Mouse (Mus musculus): ENCODE results near the gene Gm13088. TPM values are rescaled to one million over a fixed set of nuclear protein-coding genes. Genes with fewer than 3 reads are reported as not detected.
"Not testable (repeated sequence)": the region's sequence is repeated elsewhere in the genome, so short reads cannot be mapped to it uniquely, and the experiment has no call there.

The Gm13088 gene
- total RNA-seq (2014; fragmentation: Nextera tagmentation) (not detected in 2 replicates), total RNA-seq (2017) (0.16 TPM in 1 of 2 replicates, not detected in the other), polyA plus RNA-seq (2012) (not detected in 2 replicates)

DNA sequence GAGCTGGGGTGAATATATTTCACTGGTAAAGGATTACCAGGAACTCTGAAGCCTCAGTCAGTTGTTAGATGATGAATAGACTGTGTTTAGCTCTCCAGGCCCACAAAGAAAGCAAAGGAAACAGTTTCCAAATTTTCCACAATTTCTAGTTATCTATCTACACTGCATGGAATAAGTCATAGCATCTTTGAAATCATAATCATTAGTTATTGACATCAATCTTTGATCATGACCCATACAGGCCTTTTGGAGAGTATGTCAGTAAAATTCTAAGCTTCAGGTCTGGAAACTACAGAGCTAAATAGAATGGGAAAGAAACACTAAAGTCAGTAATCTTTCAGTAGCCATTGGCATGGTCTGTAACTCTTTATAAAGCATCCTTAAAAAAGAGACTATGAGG, at the start of gene Gm13088:
Gm13088 (minus strand) TSS at position 101 of the 400 bp plus-strand sequence.
- not testable (repeated sequence) for DNase-seq (ENCODE audit: low spot score); H3K27me3 ChIP-seq (ENCODE audit: insufficient read depth, low read length); ATAC-seq (ENCODE audit: extremely low read depth, insufficient number of reproducible peaks, low FRiP score, poor library complexity, severe bottlenecking); H3K4me1 ChIP-seq (ENCODE audit: insufficient read depth, low read depth, low read length); H3K4me3 ChIP-seq (ENCODE audit: low read depth, low read length); H3K36me3 ChIP-seq (replicated peaks); H3K9me3 ChIP-seq (replicated peaks)

DNA sequence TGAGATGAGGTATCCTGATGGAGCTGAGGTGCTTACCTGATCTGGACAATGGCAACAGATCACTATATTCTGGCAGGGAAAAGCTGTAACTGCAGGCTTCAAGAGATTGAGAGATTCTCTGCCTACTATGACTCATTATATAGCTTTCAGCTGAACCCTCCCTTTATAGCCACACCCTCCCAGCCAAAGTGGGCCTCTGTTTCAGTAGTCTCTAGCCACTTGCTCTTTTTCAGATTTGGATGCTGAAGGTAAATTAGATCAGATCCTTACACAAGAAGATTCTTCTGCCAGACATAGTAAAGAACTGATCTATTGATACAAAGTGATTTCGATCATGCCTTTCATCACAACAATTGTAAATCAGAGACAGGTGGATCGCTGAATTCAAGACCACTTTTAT, 45.6 kb upstream of the Gm13088 start, which contains the start of gene Gm13089:
Gm13089 (minus strand) TSS at position 101 of the 400 bp plus-strand sequence.
- Histone ChIP-seq H3K4me3 (ENCODE audit: low read depth, low read length) (no peak within 1 kb of the TSS), H3K36me3 (replicated peaks) (no peaks in the 10 kb centered on the region), H3K4me1 (ENCODE audit: insufficient read depth, low read depth, low read length) (no peaks in the 10 kb centered on the region), H3K27me3 (ENCODE audit: insufficient read depth, low read length) (no peaks in the 10 kb centered on the region), H3K9me3 (replicated peaks) (peaks cover 6% of the 10 kb centered on the region)
- DNase-seq (ENCODE audit: low spot score) (no peak), ATAC-seq (ENCODE audit: extremely low read depth, insufficient number of reproducible peaks, low FRiP score, poor library complexity, severe bottlenecking) (no peak)
- no peak for TF ChIP-seq POLR2AphosphoS5 (IDR thresholded peaks at IDR 0.05; ENCODE audit: insufficient replicate concordance, low read depth, low read length)
- TF ChIP-seq GATA2 (IDR thresholded peaks at IDR 0.05; ENCODE audit: borderline replicate concordance, low read depth, low read length) = no peak
- TF ChIP-seq GATA1 (IDR thresholded peaks at IDR 0.05; ENCODE audit: borderline replicate concordance, low read length) = no peak
- no peak for TF ChIP-seq CTCF (IDR thresholded peaks at IDR 0.05; ENCODE audit: low read depth, low read length)

DNA sequence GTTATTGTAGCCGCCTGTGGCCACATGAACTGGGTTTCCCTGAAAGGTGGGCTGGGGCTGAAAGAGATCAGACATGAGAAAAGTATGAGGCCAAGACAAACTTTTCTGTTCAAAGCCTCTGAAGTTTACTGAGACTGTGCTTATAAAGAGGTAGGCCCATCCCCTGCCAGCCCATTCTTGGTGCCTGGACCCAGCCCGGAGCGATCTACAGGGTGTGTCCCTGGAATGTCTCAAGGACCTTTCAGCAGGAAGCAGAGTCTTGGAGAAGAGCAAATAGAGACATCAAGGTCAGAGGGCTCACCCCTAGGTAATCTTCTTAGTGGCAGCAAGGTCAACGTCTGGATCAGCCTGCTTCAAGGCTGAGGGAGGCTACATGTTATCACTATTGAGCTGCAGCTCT, 38.9 kb downstream of the Gm13088 start:
- H3K9me3 ChIP-seq (replicated peaks); DNase-seq (ENCODE audit: low spot score); H3K4me3 ChIP-seq (ENCODE audit: low read depth, low read length); ATAC-seq (ENCODE audit: extremely low read depth, insufficient number of reproducible peaks, low FRiP score, poor library complexity, severe bottlenecking); H3K4me1 ChIP-seq (ENCODE audit: insufficient read depth, low read depth, low read length); H3K27me3 ChIP-seq (ENCODE audit: insufficient read depth, low read length); H3K36me3 ChIP-seq (replicated peaks): not testable (repeated sequence)

DNA sequence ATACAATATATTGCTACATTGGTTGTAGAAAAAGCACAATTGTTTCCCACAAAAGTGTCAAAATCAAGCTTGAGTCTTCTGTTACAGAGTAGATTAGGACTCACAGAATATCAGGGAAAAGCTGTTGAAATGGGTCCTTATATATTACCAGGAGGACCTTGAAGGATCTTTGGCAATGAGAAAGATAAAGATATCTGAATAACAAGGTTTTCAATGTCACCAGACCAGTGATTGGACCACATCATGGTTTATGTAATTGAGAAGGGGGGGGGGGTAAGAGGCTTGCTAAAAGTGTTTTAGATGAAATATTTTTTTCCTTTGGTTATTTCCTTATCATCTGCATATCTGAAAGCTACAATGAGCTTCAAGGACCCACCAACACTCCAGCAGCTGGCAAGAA, 42.3 kb downstream of the Gm13088 start, which contains the start of gene Gm13083:
Gm13083 (plus strand) TSS at position 301 of the 400 bp plus-strand sequence.
- H3K27me3 ChIP-seq (ENCODE audit: insufficient read depth, low read length); H3K4me3 ChIP-seq (ENCODE audit: low read depth, low read length); H3K9me3 ChIP-seq (replicated peaks); ATAC-seq (ENCODE audit: extremely low read depth, insufficient number of reproducible peaks, low FRiP score, poor library complexity, severe bottlenecking); H3K36me3 ChIP-seq (replicated peaks); DNase-seq (ENCODE audit: low spot score); H3K4me1 ChIP-seq (ENCODE audit: insufficient read depth, low read depth, low read length): not testable (repeated sequence)

DNA sequence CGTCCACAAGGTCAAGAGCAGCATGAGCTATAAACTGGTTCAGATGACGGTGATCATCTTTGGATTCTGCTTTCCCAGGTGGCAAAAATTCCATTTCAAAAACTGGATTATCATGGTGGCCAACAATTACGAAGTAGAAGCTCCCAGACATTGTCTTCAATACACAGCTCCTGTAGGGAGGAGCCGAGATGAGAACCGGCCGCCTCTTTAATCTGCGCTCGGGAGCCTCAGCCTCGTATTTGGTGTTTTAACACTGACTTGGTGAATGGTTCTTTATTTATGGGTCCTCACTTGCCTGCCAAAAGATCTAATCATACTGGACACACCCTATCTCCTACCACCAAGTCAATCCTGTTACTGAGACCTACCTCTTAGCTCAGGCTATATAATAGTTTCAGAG, 45.1 kb downstream of the Gm13088 start:
- H3K4me3 ChIP-seq (ENCODE audit: low read depth, low read length); H3K27me3 ChIP-seq (ENCODE audit: insufficient read depth, low read length); H3K4me1 ChIP-seq (ENCODE audit: insufficient read depth, low read depth, low read length); H3K9me3 ChIP-seq (replicated peaks); DNase-seq (ENCODE audit: low spot score); ATAC-seq (ENCODE audit: extremely low read depth, insufficient number of reproducible peaks, low FRiP score, poor library complexity, severe bottlenecking); H3K36me3 ChIP-seq (replicated peaks): not testable (repeated sequence)

Other genes with a start within 250 kb of the Gm13088 start
- 24.6 and 28.7 TPM in 2 replicates for gene Pramef8, start 244.8 kb downstream of the Gm13088 start, total RNA-seq (2014; fragmentation: Nextera tagmentation)
- 32.2 and 37.9 TPM in 2 replicates for gene Pramef8, start 244.8 kb downstream of the Gm13088 start, total RNA-seq (2017)
- gene Pramef8, start 244.8 kb downstream of the Gm13088 start, polyA plus RNA-seq (2012) = 0.88 and 1.2 TPM in 2 replicates
- gene Oog4, start 206.9 kb downstream of the Gm13088 start, total RNA-seq (2014; fragmentation: Nextera tagmentation) = not detected in 2 replicates
- 0.05 TPM in 1 of 2 replicates, not detected in the other for gene Oog4, start 206.9 kb downstream of the Gm13088 start, total RNA-seq (2017)
- not detected in 2 replicates for gene Oog4, start 206.9 kb downstream of the Gm13088 start, polyA plus RNA-seq (2012)
- not detected in 2 replicates for gene Gm13043, start 145.9 kb downstream of the Gm13088 start, total RNA-seq (2014; fragmentation: Nextera tagmentation)
- gene Gm13043, start 145.9 kb downstream of the Gm13088 start, total RNA-seq (2017) = not detected in 2 replicates
- not detected in 2 replicates for gene Gm13043, start 145.9 kb downstream of the Gm13088 start, polyA plus RNA-seq (2012)
- not detected in 2 replicates for gene Gm13040, start 121.3 kb downstream of the Gm13088 start, total RNA-seq (2014; fragmentation: Nextera tagmentation)
- 0.12 TPM in 1 of 2 replicates, not detected in the other for gene Gm13040, start 121.3 kb downstream of the Gm13088 start, total RNA-seq (2017)
- gene Gm13040, start 121.3 kb downstream of the Gm13088 start, polyA plus RNA-seq (2012) = not detected in 2 replicates
- gene BC080695, start 105.5 kb downstream of the Gm13088 start, total RNA-seq (2014; fragmentation: Nextera tagmentation) = not detected in 2 replicates
- not detected in 2 replicates for gene BC080695, start 105.5 kb downstream of the Gm13088 start, total RNA-seq (2017)
- not detected in 2 replicates for gene BC080695, start 105.5 kb downstream of the Gm13088 start, polyA plus RNA-seq (2012)
- gene Gm13057, start 105.5 kb downstream of the Gm13088 start, total RNA-seq (2014; fragmentation: Nextera tagmentation) = not detected in 2 replicates
- not detected in 2 replicates for gene Gm13057, start 105.5 kb downstream of the Gm13088 start, total RNA-seq (2017)
- not detected in 2 replicates for gene Gm13057, start 105.5 kb downstream of the Gm13088 start, polyA plus RNA-seq (2012)
- gene Gm13083, start 42.2 kb downstream of the Gm13088 start, total RNA-seq (2014; fragmentation: Nextera tagmentation) = not detected in 2 replicates
- gene Gm13083, start 42.2 kb downstream of the Gm13088 start, total RNA-seq (2017) = 0.11 and 0.12 TPM in 2 replicates
- not detected in 2 replicates for gene Gm13083, start 42.2 kb downstream of the Gm13088 start, polyA plus RNA-seq (2012)
- gene Gm13089, start 45.5 kb upstream of the Gm13088 start, total RNA-seq (2014; fragmentation: Nextera tagmentation) = not detected in 2 replicates
- gene Gm13089, start 45.5 kb upstream of the Gm13088 start, total RNA-seq (2017) = 0.06 TPM in 1 of 2 replicates, not detected in the other
- not detected in 2 replicates for gene Gm13089, start 45.5 kb upstream of the Gm13088 start, polyA plus RNA-seq (2012)
- not detected in 2 replicates for gene Gm13078, start 62.2 kb upstream of the Gm13088 start, total RNA-seq (2014; fragmentation: Nextera tagmentation)
- gene Gm13078, start 62.2 kb upstream of the Gm13088 start, total RNA-seq (2017) = not detected in 2 replicates
- not detected in 2 replicates for gene Gm13078, start 62.2 kb upstream of the Gm13088 start, polyA plus RNA-seq (2012)
- gene Gm13023, start 132.1 kb upstream of the Gm13088 start, total RNA-seq (2014; fragmentation: Nextera tagmentation) = not detected in 2 replicates
- 0.22 TPM in 1 of 2 replicates, not detected in the other for gene Gm13023, start 132.1 kb upstream of the Gm13088 start, total RNA-seq (2017)
- not detected in 2 replicates for gene Gm13023, start 132.1 kb upstream of the Gm13088 start, polyA plus RNA-seq (2012)
- not detected in 2 replicates for gene Gm13084, start 158.8 kb upstream of the Gm13088 start, total RNA-seq (2014; fragmentation: Nextera tagmentation)
- 0.27 and 0.41 TPM in 2 replicates for gene Gm13084, start 158.8 kb upstream of the Gm13088 start, total RNA-seq (2017)
- not detected in 2 replicates for gene Gm13084, start 158.8 kb upstream of the Gm13088 start, polyA plus RNA-seq (2012)
- not detected in 2 replicates for gene Gm13103, start 189.3 kb upstream of the Gm13088 start, total RNA-seq (2014; fragmentation: Nextera tagmentation)
- gene Gm13103, start 189.3 kb upstream of the Gm13088 start, total RNA-seq (2017) = not detected in 2 replicates
- not detected in 2 replicates for gene Gm13103, start 189.3 kb upstream of the Gm13088 start, polyA plus RNA-seq (2012)
- not detected in 2 replicates for gene Pramef6, start 243.1 kb upstream of the Gm13088 start, total RNA-seq (2014; fragmentation: Nextera tagmentation)
- 0.16 and 0.17 TPM in 2 replicates for gene Pramef6, start 243.1 kb upstream of the Gm13088 start, total RNA-seq (2017)
- gene Pramef6, start 243.1 kb upstream of the Gm13088 start, polyA plus RNA-seq (2012) = not detected in 2 replicates

All from G1E (cell line).